Mouse (Mus musculus): Measurements from ENCODE around the gene Hadhb.

The Hadhb gene

DNA sequence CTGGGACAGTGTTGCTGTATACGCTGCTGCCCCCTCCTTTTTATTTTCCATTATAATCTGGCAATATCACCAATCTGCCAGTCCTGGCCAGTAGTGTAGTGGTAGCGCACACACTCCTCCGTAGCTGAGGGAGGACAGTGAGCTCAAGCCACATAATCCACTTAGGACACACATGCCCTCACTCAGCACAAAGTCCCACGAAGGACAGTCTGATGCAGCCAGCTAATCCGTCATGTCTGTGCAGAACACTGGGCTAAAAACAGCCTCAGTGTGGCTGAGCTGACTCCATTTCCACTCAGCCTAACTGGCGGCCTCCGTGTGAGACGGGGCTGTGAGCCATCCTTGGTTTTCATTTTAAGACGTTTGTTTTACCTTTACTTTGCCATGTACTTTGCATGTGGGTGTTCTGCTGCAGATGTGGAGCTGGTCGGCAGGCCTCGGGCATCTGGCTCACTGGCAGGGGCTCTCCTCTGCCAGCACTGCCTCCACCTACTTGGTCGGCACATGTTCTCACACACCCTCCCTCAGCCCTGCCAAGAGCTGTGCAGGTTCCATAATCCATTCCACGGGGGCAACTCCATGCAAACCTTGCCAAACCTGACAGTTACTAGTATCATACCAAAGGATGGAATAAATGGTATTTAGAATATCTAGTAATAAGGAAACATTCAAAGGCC lies 27.0 kb upstream of the Hadhb start:
- no peak for DNase-seq (ENCODE audit: low spot score in 2 of 2)

DNA sequence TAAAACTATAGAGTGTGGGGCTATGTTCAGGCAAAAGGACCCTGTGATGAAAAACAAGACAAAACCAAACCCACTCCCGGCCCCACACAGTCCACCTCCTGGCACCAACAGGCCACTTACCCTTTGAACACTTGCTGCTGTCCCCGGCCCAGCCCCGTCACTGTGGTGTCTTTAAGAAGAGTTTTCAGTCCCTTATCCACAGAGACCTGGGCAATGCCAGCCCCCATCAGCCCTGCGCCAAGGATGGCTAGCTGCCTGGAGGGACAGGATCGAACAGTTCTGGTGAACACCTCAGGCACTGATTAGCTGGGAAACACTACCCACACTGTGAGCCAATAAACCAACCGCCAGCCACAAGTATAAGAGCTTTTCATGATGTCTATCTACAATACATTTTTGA lies 26.4 kb upstream of the Hadhb start:
- no peak for DNase-seq (ENCODE audit: low spot score in 2 of 2)

DNA sequence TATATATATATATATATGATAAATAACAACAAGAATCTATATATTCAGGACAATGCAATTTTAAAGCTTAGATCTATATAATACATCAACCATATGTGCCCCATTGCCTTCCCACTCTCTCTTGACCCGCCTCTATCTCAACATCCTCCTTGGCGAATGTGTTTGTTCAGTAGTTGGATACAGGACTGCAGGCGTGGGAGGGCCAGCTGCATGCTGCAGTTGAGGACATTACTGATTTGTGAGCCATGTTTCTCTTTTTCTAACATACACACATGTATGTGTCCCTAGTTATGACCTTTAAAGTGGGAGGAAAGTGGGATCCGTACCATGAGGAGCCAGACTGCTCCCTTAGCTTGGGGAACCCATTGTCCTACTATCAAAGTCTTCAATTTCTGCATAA lies 23.8 kb upstream of the Hadhb start:
- no peak for DNase-seq (ENCODE audit: low spot score in 2 of 2)

DNA sequence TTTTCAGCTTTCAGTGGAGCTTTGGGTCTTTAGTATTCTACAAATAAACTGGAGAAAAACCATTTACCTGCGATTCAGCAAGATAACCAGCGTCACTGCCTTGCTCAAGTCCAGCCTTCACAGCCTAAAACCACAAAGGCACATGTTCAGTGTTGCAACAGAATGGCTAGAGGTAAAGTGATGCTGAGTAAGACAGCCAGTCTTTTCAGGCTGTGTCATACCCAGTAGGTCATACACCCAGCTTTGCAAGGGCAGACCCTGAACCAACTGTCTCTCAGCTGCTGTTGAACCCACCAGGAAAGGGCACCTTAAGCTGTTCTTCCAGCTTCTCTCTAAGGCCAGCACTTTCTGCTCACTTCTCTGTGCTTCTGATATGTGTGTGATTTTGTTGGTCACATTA lies 22.9 kb upstream of the Hadhb start:
- DNase-seq (ENCODE audit: low spot score in 2 of 2) = no peak

DNA sequence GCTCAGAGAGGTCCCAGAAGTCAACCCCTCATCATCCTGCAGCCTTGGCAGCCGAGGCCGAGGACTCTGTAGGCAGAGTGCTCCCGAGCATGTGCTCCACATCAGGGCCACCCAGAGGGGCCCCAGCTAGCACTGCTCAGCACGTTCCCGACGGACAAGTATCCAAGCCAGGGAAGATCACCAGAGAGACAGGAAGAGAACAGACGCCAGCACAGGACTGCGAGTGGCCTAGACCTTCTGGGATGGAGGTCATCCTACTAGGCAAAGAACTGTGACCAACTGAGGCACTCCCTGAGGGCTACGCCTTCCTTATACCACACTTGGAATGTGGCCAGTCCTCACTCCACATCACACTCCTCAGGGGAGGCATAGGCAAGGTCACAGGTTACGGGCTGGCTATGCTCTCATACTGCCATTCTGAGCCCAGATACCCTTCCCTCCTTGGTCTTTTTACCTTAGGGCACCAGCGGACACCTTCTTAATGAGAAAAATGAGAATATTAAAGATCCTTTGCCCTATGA lies 19.3 kb upstream of the Hadhb start:
- DNase-seq (ENCODE audit: low spot score in 2 of 2) = no peak

DNA sequence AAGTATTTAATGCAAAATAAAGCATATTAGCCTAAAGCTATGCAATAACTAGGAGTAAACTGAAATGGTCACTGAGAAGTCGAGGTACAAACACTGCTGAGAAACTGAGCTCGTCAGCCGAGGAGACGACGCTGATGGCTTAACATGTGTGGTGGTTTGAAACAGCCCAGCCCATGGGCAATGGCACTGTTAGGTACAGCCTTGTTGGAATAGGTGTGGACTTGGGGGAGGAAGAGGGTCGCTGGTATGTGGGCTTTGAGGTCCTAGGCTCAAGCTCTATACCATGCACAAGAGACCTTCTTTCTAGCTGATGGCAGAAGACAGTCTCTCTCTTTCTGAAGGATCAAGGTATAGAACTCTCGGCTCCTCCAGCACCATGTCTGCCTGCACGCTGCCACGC lies 17.8 kb upstream of the Hadhb start:
- no peak for DNase-seq (ENCODE audit: low spot score in 2 of 2)

DNA sequence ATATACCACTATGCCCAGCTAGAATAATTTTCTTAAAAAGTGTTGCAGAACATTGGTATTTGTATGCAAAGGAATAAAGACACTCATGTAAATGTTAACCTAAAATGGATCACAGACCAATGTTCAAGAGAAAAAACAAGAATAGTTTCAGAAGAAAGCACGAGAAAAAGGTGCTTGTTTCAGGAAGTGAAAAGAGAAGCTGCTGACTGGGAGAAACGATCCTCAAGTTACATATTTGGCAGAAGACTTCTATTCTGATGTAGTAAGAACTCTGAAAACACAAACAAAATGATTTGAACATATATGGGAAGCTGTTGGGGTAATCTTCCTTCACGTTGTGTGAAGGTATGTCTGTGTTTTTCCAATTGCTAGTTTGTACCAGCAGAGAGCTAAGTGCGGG lies 16.9 kb upstream of the Hadhb start:
- DNase-seq (ENCODE audit: low spot score in 2 of 2) = no peak

DNA sequence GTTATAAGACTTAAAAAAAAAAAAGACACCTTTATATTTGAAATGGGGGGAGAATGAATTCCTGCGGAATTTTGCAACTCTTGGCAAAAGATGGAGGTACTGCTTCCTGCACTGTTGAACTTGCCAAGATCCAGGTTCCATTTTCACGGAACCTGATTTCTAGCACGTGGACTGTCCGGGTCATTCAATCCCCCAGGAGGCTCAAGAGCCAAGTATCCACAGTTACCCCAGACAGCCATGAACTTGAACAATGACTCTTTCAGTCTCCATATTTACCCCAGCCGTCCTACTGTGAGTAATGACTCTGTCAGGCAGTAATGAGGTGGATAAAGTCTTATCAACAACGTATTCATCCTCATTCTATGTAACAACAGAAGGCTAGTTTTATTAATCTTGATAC lies 8.5 kb upstream of the Hadhb start:
- DNase-seq (ENCODE audit: low spot score in 2 of 2) = no peak

DNA sequence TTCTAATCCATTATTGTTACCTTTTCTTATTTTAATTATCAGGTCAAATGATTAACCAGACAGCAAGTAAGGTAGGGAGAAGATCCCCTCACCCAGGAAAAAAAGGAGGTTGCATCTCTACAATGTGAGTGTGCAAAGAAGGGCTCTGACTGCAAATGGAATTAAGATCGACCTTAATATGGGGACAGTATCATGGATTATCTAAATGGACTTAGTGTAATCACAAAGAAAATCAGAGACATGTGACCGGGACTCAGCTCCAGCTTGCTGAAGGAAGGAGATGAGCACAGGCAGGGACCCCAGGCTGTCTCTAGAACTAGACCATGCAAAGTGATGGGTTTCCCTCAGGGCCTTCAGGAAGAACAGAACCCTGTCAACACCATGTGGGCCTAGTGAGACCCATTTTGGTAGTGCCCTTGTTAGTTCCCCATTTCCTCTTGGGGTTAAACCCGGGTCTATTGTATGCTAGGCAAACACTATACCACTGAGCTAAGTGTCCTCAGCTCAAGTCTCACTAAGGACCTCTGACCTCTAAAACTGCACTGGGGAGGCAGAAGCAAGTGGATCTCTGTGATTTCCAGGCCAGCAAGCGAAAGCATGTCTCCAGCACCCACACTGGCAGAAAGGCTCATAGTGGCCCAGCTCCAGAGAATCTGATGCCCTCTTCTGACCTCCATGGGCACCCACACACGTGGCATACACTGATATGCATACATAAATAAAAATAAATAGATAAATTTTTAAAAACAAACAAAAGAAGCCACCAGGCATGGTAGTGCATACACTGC lies 6.7 kb upstream of the Hadhb start:
- no peak for DNase-seq (ENCODE audit: low spot score in 2 of 2)

DNA sequence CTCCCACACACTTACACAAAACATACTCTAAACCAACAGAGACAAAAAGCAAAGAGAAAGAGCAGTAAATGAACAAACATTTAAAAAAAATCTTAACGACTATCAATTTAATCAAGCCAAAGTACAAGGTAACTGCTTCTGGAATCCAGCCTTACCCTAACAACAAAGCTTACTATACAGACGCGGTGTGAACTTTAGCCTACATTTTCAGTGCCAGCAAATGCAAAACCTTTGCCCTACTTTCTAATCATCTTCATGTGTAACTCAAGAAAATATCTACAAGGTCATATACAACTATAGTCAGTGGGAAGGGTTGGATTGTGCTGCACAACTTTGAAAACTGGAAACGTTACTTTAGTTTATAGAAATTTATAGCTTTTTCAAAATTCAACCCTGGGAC lies 3.0 kb upstream of the Hadhb start:
- DNase-seq (ENCODE audit: low spot score in 2 of 2) = no peak

DNA sequence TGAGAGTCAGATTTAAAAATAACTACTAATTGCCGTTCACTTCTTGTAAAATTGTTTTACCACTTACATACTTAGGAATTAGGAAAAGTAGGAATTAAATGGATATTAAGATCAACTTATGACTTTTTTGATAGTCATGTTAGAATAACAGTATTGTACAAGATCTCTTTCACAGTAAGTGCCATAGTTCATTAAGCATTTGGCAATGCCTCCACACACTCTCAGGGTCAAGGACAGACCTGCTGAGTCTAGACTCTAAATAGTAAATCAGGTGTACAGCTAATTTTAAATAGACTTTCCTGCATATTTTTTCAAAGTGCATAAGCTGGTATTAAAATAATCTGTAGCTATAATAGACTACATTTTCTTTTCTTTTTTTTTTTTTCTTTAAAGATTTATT lies 2.6 kb upstream of the Hadhb start:
- no peak for DNase-seq (ENCODE audit: low spot score in 2 of 2)

DNA sequence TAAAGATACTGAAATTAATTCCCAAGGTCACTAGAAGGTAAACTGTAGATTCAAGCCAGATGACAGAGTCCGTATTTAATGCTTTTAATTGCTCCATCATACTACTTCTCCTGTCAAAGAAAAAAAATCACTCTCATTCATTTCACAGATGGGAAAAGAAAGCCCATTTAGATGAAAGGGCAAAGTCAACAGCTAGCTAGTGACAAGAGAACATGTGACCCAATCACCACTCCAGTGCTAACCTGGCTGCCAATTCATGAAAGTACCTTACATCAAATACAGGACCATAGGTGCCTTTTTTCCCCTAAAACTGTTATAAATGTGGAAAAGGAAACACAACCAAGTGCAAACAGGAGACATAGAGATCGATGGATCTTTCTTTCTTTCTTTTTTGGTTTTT lies 1.8 kb upstream of the Hadhb start:
- no peak for DNase-seq (ENCODE audit: low spot score in 2 of 2)

DNA sequence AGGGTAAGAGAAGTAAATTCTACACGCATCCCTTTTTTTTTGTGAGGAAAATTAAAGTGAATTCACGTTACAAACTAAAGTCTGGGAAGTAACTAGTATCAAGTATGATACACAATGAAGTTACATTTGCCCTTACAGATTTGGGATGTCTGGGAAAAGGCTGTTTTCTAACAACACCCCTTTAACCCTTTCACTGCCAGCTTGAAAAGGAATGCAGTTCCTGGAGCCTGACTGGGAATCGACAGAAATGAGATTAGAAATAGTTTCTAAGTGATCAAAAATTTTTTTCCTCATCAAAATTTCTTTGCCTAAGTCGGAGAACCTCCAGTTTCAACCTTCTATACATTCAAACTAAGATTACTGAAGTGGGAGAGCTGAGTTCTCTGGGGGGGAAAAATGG lies 1.0 kb upstream of the Hadhb start:
- no peak for DNase-seq (ENCODE audit: low spot score in 2 of 2)

DNA sequence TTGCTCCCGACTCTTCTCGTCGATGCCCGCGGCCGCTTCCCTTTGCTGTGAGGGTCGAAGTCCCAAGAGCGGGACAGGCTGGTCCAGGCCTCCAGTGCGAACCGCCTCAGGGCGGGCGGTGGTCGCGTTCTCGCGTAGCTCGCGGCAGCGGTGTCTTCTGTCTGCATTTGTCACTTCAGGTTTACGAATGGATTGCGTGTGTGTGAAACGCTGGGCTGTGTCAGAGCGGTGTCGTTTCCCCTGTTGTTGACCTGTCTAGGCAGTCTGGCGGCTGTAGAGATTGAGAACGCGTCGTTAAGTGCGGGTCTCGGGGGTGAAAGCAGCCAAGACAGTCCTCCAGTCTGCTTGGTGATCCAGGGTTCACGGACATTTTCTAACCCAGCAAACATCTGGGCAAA lies 346 bp downstream of the Hadhb start:
- DNase-seq (ENCODE audit: low spot score in 2 of 2) = no peak

DNA sequence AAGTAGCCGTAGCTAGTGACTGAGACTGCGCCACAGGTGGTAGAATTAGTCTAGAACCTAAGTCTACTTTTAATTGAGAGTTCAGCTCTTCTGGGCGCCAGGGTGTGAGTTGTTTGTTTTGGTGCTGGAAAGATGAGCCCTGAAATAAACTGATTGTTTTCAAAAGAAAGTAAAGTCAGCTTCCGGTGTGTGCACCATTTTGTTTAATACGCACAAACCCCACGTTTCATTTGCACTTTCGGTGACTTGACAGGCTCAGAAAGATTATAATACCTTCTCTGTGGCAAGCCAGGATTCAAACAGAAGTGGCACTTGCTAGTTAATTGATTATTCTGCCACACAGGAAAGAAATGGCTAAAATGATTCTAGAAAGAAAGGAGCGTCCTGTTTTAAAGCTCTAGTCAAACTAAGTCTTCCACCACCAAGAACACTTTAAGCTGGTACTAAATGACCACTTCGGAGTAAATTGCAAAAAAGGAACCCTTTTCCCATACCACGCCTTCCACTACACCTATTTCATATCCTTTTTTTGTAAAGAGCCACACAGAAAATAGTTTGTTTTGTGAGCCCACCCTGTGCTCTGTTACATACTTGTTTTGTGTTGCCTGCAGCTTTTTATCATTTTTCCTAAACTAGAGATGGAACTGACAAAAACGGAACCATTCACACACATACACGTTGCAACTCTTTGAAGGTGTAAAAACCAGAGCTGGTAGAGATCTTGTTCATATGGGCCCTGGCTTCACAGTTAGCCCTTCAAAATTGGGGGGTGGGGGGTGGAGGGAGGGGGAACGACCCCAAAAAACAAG lies 977 bp downstream of the Hadhb start:
- DNase-seq (ENCODE audit: low spot score in 2 of 2) = no peak

DNA sequence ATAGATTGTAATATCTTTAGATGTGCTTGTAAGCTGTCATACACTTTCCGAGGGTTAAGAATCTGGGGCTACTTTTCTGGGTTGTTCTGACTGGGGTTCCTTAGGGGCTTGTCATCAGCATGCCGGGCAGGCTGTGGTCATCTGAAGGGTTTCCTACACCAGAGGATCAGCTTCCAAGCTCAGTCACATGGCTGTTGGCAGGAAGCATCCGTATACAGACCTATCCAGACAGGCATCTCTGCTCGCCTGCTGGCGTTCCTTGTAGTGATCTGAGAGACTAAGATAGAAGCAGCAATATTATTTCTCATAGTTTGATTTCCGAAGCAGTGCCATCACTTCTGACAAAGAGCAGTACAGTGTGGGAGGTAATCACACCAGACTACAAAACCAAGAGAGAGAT lies 4.6 kb downstream of the Hadhb start:
- no peak for DNase-seq (ENCODE audit: low spot score in 2 of 2)

DNA sequence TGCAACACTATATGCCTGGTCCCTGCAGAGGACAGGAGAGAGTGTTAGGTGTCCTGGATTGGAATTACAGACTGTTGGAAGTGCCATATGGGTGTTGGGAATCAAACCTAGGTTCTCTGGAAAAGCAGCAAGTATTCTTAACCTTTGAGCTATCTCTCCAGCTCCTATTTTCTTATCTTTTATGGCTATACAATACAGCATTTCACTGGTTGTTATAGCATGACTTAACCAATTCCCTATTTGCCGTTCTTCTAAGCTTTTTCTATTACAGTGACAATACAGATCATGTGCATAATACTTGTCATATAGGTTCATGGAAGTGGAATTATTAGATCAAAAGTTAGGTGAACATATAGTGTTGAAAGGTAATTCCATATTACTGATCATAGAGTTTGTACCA lies 6.8 kb downstream of the Hadhb start:
- DNase-seq (ENCODE audit: low spot score in 2 of 2) = no peak

DNA sequence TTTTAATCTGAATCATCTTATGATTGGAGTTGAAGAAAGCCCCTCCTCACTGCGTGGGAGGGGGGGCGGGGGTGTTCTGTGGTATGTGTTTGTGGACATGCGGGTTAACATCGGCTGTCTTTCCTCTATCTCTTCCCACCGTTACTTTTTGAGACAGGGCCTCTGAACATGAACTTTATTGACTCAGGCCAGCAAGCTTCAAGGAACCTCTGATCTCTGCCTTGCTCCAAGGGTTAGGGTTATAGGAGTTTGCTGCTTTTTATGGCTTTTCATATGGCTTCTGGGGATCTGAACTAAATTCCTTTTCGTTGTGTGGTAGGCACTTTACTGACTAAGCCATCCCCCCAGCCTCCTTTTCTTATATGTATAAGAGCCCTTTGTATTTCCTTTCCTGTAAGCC lies 7.3 kb downstream of the Hadhb start:
- no peak for DNase-seq (ENCODE audit: low spot score in 2 of 2)

DNA sequence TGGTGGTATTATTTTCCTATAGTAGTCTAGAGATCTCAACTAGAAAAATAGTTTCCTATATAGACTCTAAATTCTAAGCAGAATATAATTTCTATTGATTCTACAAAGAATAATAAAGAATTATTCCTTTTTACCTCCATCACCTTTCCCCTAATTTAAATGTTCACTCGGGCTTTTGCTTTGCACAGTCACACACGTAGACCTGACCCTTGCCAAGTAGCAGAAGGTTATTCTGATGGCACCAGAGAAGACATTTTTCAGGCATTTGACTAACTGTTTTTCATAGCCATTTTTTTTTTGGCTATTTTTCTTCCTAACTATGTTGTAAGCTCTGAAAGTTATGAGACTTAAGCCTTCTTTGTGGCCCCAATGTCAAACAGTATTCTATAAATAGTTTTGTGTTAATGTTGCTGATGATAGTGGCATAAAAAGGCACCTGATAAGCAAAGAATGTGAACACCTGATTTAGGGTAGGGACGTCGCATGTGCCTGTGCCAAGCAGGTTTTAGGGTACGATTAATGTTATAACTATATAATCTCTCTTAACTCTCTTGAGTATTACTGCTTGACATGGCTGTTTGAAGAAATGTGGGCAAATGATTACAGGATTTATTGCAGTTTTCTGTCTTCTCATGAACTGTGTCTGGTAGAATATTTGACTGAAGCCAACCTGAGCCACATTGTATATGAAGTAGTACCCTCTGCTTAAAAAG lies 10.3 kb downstream of the Hadhb start:
- DNase-seq (ENCODE audit: low spot score in 2 of 2) = no peak

DNA sequence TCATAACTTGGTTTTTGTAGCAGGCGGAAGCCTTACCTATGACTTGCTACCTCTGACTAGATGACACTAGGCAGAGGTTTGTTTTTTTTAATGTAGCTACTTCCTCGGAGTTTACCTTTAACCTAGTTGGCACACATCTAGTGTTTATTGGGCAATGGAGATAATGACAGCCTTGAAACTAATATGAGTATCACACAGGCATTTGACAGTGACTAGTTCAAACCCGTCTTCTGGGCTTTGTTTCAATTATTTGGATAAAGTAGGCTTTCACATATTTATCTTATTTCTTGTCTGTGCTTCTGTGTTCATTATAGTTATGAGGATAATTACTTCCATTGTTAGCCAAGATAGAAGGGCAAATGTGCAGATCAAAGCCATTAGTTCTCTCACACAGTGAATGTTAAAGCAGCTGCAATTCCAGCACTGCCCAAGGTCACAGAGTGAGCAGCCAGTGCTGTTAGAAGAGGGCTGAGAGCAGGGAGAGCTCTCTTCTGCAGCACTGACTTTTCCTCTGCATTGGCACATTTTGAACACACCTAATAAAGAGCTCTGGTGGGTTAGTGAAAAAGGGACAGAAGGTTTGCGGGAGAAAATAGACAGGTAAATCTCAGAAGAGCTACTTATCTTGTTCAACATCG lies 15.4 kb downstream of the Hadhb start:
- DNase-seq (ENCODE audit: low spot score in 2 of 2) = no peak

DNA sequence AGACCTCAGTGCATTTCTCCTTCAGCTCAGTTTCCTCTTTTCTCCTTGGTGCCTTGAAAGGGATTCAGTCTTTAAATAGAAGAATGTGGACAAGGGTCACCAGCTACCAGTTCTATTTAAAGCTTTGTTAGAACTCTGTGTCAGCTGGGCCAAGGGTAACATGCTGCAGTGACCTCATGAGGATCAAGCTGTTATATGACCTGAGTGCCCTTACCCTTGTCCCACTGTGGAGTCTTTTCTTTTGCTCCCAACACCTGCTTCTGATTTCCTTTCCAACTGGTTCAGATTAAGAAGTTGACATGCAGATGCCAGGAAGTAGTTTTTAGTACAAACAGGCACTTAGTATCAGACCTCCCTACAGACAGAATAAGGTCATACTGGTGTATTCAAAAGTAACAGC lies 17.1 kb downstream of the Hadhb start:
- DNase-seq (ENCODE audit: low spot score in 2 of 2) = no peak

Measured in urinary bladder, adult 18-20 months (tissue).